Mouse (Mus musculus) 3T3-L1 (cell line): ENCODE measurements around the gene Gm9745.
A peak's percentile ranks its signal among the peaks of the same experiment; 100 is the strongest.
"Not testable (repeated sequence)": the region's sequence is repeated elsewhere in the genome, so short reads cannot be mapped to it uniquely, and the experiment has no call there.

Source experiments
- DNase-seq: peaks from one replicate; pipeline ENCODE4 v3.0.0-alpha.2; 2015; ENCODE audit warnings: low read depth, low spot score

The Gm9745 gene

DNA sequence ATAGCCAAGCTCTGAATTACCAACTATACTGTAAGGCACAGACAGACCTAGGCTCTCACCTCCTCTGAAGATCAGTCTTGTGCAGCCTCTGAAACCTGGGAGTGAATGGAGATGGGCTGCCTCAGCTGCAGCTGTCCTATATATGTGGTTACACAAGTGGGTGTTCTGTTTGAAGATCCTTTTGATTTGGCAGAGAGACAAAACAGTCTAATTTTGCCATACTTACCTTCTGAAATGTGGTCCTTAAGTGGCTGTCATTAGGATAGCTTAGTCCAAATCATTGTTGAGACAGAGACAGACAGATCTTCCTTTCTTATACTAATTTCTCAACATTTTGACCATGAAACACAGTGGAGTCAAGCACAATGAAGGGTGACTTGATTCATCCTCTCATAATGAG lies at the start of gene Gm9745:
TSS of gene Gm9745 (minus strand) at position 101 of the 400 bp plus-strand sequence.
- not testable (repeated sequence) for DNase-seq

DNA sequence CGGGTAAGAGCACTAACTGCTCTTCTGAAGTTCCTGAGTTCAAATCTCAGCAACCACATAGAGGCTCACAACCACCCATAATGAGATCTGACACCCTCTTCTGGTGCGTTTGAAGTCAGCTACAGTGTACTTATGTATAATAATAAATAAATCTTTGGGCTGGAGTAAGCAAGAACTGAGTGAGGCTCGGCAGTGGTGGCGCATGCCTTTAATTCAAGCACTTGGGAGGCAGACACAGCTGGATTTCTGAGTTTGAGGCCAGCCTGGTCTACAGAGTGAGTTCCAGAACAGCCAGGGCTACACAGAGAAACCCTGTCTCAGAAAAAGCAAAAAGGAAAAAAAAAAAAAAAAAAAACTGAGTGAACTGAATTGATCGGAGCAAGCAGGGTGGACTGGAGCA lies 49.2 kb upstream of the Gm9745 start:
- DNase-seq: not testable (repeated sequence)

DNA sequence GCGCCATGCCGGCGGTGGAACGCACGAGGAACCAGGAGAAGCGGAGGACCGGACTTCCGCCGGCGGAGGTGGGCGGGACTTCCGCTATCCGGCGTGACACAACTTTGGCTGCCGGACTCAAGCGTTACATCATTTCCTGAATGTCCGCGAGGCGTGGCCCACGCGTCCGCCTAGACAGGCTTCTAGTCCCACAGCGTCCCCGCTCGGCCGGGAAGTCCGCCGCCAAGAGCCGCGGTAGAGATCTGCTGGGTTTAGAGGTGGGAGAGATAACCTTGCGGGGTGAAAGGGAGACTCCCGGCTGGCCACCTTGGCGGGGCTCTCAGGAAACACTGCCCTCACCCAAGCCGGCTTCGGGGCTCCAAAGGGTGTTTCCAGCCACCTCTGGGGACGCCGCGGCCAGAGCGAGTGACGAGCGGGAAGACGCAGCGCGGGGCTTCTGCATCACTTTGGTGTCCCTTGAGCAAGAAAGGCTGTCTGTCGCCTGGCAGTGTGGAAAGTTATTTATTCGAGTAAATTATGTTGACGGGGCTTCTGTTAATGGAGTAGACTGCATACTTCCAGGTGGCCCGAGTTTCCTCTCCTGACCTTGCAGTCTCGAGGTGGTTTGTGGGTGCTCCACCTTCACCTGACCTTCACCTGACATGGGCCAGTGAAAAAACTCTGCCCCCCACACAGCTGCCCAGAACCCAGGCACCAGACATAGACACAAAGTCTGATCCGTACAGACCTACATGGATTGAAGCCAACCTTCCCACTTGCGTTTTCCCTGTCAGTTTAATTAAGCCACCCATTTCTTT lies 48.2 kb upstream of the Gm9745 start, which contains the start of gene Gtpbp4:
TSS of gene Gtpbp4 (minus strand) at position 94 of the 797 bp plus-strand sequence.
- DNase-seq: peak; percentile 96

- peak; percentile 49 for DNase-seq
Observed at GRCm38 (mm10) chr13:8995159-8995989, 47.3 kb upstream of the Gm9745 start.

DNA sequence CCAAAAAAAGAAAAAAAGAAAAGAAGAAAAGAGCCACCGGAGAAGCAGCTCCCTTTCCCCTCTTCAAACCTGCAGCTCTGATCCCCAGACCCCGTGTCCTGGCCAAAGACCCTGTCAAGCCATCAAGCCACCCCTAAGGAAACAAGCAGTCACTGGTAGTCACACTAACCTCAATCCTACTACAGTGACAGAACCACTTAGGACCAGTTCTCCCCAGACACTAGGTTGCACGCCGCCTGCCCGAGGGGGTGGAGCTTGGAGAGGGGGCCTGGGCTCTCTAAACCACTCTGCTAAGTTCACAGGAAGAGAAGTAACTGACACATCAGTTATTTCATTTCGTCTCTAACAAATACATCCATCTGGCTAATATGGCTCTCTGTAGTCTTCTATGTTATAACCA lies 44.2 kb upstream of the Gm9745 start:
- DNase-seq: no peak

DNA sequence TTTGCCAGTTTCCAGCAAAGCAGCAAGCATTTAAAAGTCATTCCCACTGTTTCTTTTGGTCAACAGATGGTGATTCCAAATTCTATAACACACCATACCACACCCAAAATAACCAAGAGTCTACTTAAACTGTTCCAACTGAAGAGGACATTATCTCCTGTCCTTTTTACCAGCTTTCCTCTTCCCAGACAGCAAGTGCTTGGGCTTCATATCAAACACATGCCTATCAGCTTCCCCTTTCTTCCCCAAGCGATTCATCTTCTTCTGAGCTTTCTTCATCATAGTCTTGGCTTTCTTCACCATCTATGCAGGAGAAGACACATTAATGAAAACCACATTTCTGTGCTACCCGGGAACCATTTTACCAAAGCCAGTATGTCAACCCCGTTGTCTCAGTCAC lies 24.9 kb upstream of the Gm9745 start:
- DNase-seq: no peak

- no peak for DNase-seq
Observed at GRCm38 (mm10) chr13:8972369-8972768, 24.3 kb upstream of the Gm9745 start.

- DNase-seq: no peak
Observed at GRCm38 (mm10) chr13:8967742-8968141, 19.7 kb upstream of the Gm9745 start.

- no peak for DNase-seq
Observed at GRCm38 (mm10) chr13:8965224-8965623, 17.2 kb upstream of the Gm9745 start.

GRCm38 (mm10) chr13:8962266-8962665 lies 14.2 kb upstream of the Gm9745 start:
- not testable (repeated sequence) for DNase-seq

GRCm38 (mm10) chr13:8961128-8961888 lies 13.3 kb upstream of the Gm9745 start:
- not testable (repeated sequence) for DNase-seq

GRCm38 (mm10) chr13:8959554-8959953 lies 11.5 kb upstream of the Gm9745 start:
- not testable (repeated sequence) for DNase-seq

DNA sequence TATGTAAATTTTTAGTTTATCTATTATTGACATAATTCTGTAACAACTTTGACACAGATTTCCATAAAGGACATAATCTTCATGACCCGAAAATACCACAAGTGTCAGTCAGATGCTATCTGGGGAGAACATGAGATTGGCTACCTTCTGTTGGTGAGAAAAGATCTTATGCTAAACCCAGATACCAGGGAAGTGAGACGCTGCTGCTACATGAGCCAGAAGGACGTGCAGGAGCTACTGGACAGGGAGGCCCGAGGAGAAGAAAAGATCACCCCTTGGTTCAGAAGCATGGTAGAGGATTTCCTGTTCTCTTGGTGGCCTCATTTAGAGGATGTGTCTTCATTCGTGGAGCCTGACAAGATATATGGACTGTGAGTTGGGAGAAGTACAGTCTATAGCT lies 11.0 kb upstream of the Gm9745 start:
- DNase-seq: not testable (repeated sequence)

GRCm38 (mm10) chr13:8956873-8957272 lies 8.8 kb upstream of the Gm9745 start:
- not testable (repeated sequence) for DNase-seq

GRCm38 (mm10) chr13:8955127-8955526 lies 7.1 kb upstream of the Gm9745 start:
- DNase-seq: not testable (repeated sequence)

- not testable (repeated sequence) for DNase-seq
Observed at GRCm38 (mm10) chr13:8952563-8952962, 4.5 kb upstream of the Gm9745 start, which contains the start of gene Idi2. Idi2 (plus strand) TSS chr13:8952863.

GRCm38 (mm10) chr13:8943828-8944227 lies 4.2 kb downstream of the Gm9745 start:
- DNase-seq: not testable (repeated sequence)

- not testable (repeated sequence) for DNase-seq
Observed at GRCm38 (mm10) chr13:8941701-8942100, 6.3 kb downstream of the Gm9745 start.

DNA sequence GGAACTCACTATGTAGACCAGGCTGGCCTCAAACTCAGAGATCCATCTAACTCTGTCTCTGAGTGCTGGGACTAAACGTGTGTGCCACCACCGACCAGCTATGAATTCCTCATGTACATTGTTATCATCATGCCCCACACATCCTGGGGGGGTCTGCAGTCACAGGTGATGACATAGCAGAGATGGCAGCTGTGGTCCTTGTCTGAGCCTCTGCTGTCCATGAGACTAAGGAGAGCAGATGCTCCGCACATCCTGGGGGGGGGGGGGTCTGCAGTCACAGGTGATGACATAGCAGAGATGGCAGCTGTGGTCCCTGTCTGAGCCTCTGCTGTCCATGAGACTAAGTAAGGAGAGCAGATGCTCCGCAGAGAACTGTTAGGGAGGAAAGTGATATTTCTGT lies 6.9 kb downstream of the Gm9745 start:
- not testable (repeated sequence) for DNase-seq

DNA sequence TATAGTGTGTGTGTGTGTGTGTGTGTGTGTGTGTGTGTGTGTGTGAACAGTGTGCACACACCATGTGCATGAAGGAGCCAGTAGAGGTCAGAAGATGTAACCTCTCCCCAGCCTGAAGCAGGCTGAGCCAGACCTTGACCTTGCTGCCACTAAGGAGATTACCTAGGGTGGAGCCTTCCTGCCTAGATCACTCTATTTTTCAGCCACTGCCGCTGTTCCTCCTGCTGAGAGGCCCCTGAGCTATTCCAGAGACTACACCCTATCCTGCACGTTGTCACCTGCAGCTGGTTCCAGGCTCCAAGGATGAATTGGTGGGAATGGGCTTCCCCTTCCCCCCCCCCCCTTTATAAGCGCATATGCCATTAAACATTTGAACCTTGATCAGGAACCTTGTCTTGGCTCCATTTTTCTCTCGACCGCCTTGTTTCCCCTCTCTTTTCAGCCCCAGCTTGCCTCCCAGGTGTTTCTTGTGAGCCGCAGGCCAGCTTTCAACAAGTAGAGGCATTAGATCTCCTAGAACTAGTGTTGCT lies 10.4 kb downstream of the Gm9745 start:
- DNase-seq: not testable (repeated sequence)

DNA sequence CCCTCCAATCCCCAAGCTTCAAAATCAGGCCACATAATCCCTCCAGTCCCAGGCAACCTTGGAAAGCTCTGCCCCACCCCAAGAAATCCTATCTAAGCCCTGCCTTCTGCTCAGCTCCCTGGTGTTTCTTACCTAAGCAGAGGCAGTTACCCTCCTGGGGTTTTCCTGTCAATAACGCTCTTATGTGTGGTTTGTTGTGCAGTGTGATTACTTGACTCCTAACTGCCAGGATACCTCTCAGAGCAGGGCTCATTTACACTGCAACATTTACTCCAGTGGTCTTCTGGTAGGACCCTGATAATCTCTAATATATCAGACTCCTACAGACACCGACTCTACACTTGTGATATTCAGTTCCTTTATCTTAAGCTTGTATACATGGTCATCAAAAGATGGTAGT lies 14.5 kb downstream of the Gm9745 start:
- DNase-seq: no peak
